Mouse (Mus musculus) midbrain, embryonic 15.5 days (tissue): ENCODE measurements around the gene Lpp. TPM values are rescaled to one million over a fixed set of nuclear protein-coding genes. Genes with fewer than 3 reads are reported as not detected.

Source experiments
- ATAC-seq: fragments of 200-750 bp; cut with Nextera tagmentation; replicated peaks from 2 replicates; pipeline ENCODE4 v1.8.0; 2017; ENCODE audit warnings: moderate TSS enrichment
- H3K27ac ChIP-seq: fragments of 300-500 bp; sonication (generic); 2 replicates; pipeline ENCODE4 v1.5.1; 2015; ENCODE audit warnings: mild to moderate bottlenecking, inconsistent platforms
- H3K27me3 ChIP-seq: fragments of 300-500 bp; sonication (generic); replicated peaks from 2 replicates; pipeline ENCODE4 v1.6.1; 2015; ENCODE audit warnings: inconsistent platforms
- H3K36me3 ChIP-seq: fragments of 300-500 bp; sonication (generic); replicated peaks from 2 replicates; pipeline ENCODE4 v1.6.1; 2015; ENCODE audit warnings: inconsistent platforms
- H3K4me1 ChIP-seq: fragments of 300-500 bp; sonication (generic); 2 replicates; pipeline ENCODE4 v1.6.1; 2015; ENCODE audit warnings: inconsistent platforms
- H3K4me2 ChIP-seq: fragments of 300-500 bp; sonication (generic); 2 replicates; pipeline ENCODE4 v1.6.1; 2015; ENCODE audit warnings: inconsistent platforms, mild to moderate bottlenecking, moderate library complexity
- H3K4me3 ChIP-seq: fragments of 300-500 bp; sonication (generic); 2 replicates; pipeline ENCODE4 v1.5.1; 2015; ENCODE audit warnings: mild to moderate bottlenecking, inconsistent platforms
- H3K9ac ChIP-seq: fragments of 300-500 bp; sonication (generic); 2 replicates; pipeline ENCODE4 v1.6.1; 2015; ENCODE audit warnings: mild to moderate bottlenecking, inconsistent platforms
- H3K9me3 ChIP-seq: fragments of 300-500 bp; sonication (generic); 2 replicates; pipeline ENCODE4 v1.6.1; 2016; ENCODE audit warnings: inconsistent platforms
- WGBS: fragments of 180-500 bp; shearing (Covaris S2); methylation state at CpG from one replicate; pipeline ENCODE4 v1.1.7; 2015; ENCODE audit warnings: mixed read lengths; 5-methylcytosine and 5-hydroxymethylcytosine counted together
- polyA plus RNA-seq: library from polyadenylated mRNA; unstranded; fragments of >200 nt; fragmentation: Nextera tagmentation; extraction: Ambion mirVana; gene quantifications from 2 replicates; pipeline ENCODE4 v1.2.1, GENCODE M21; 2015

Lpp gene
- polyA plus RNA-seq, 1 experiment from 2014 or later = 10.4 TPM

- ATAC-seq = no peak
- no peaks in the 10 kb centered on the region for H3K4me1 ChIP-seq
- H3K27me3 ChIP-seq = no peaks in the 10 kb centered on the region
- no peak overlapping the region for H3K4me2 ChIP-seq
- no peaks in the 10 kb centered on the region for H3K9me3 ChIP-seq
- no peaks in the 10 kb centered on the region for H3K36me3 ChIP-seq
- no peak overlapping the region for H3K9ac ChIP-seq
- 86% methylated on average over 5 of the region's 5 CpGs for WGBS
- no peak overlapping the region for H3K4me3 ChIP-seq
- no peak overlapping the region for H3K27ac ChIP-seq
These were observed 104.9 kb downstream of the Lpp start for GRCm38 (mm10) chr16:24498103-24498659.

GRCm38 (mm10) chr16:24501197-24501596 lies 107.9 kb downstream of the Lpp start:
- H3K27me3 ChIP-seq = no peaks in the 10 kb centered on the region
- no peaks in the 10 kb centered on the region for H3K9me3 ChIP-seq
- H3K4me1 ChIP-seq = no peaks in the 10 kb centered on the region
- whole genome bisulfite sequencing = 76% methylated on average over 6 of the region's 6 CpGs
- H3K9ac ChIP-seq = no peak overlapping the region
- no peak overlapping the region for H3K4me3 ChIP-seq
- no peak for ATAC-seq
- H3K4me2 ChIP-seq = no peak overlapping the region
- no peaks in the 10 kb centered on the region for H3K36me3 ChIP-seq
- no peak overlapping the region for H3K27ac ChIP-seq

GRCm38 (mm10) chr16:24501628-24502294 lies 108.5 kb downstream of the Lpp start:
- peak; percentile 56; the same call in 1 of the 2 replicates for ATAC-seq
- no peak overlapping the region for H3K27ac ChIP-seq

GRCm38 (mm10) chr16:24502295-24502823 lies 109.1 kb downstream of the Lpp start:
- Histone ChIP-seq H3K9ac (no peak overlapping the region), H3K4me2 (no peak overlapping the region), H3K9me3 (no peaks in the 10 kb centered on the region), H3K27ac (no peak overlapping the region), H3K4me3 (no peak overlapping the region), H3K36me3 (no peaks in the 10 kb centered on the region), H3K27me3 (no peaks in the 10 kb centered on the region), H3K4me1 (no peaks in the 10 kb centered on the region)
- ATAC-seq = peak; percentile 34; the same call in 1 of the 2 replicates
- 66% methylated on average over 3 of the region's 3 CpGs for WGBS

More at GRCm38 (mm10) chr16:24501628-24502294, 108.5 kb downstream of the Lpp start:
- no peak overlapping the region for H3K4me3 ChIP-seq
- H3K9me3 ChIP-seq = no peaks in the 10 kb centered on the region
- no peaks in the 10 kb centered on the region for H3K4me1 ChIP-seq
- H3K36me3 ChIP-seq = no peaks in the 10 kb centered on the region
- H3K9ac ChIP-seq = no peak overlapping the region
- H3K4me2 ChIP-seq = no peak overlapping the region
- 79% methylated on average over 11 of the region's 11 CpGs for WGBS
- no peaks in the 10 kb centered on the region for H3K27me3 ChIP-seq

- no peaks in the 10 kb centered on the region for H3K36me3 ChIP-seq
- H3K9me3 ChIP-seq = no peaks in the 10 kb centered on the region
- H3K4me1 ChIP-seq = peaks cover 4% of the 10 kb centered on the region; the same call in 1 of the 2 replicates
- H3K27me3 ChIP-seq = no peaks in the 10 kb centered on the region
- WGBS = 81% methylated on average over 7 of the region's 7 CpGs
- H3K4me2 ChIP-seq = no peak overlapping the region
- no peak for ATAC-seq
- no peak overlapping the region for H3K27ac ChIP-seq
- no peak overlapping the region for H3K4me3 ChIP-seq
- no peak overlapping the region for H3K9ac ChIP-seq
These were observed 111.7 kb downstream of the Lpp start for GRCm38 (mm10) chr16:24504838-24505605.

GRCm38 (mm10) chr16:24506237-24506636 lies 112.9 kb downstream of the Lpp start:
- ATAC-seq = no peak
- Histone ChIP-seq H3K9ac (no peak overlapping the region), H3K4me2 (no peak overlapping the region), H3K27ac (no peak overlapping the region), H3K9me3 (no peaks in the 10 kb centered on the region), H3K4me1 (peaks cover 4% of the 10 kb centered on the region; the same call in 1 of the 2 replicates), H3K27me3 (no peaks in the 10 kb centered on the region), H3K36me3 (no peaks in the 10 kb centered on the region), H3K4me3 (no peak overlapping the region)
- WGBS = 93% methylated on average over 2 of the region's 2 CpGs

GRCm38 (mm10) chr16:24506740-24507139 lies 113.4 kb downstream of the Lpp start:
- Histone ChIP-seq H3K27me3 (no peaks in the 10 kb centered on the region), H3K4me2 (no peak overlapping the region), H3K27ac (no peak overlapping the region), H3K9ac (no peak overlapping the region), H3K36me3 (no peaks in the 10 kb centered on the region), H3K4me1 (peaks cover 4% of the 10 kb centered on the region; the same call in 1 of the 2 replicates), H3K9me3 (no peaks in the 10 kb centered on the region), H3K4me3 (no peak overlapping the region)
- ATAC-seq = no peak
- 73% methylated on average over 4 of the region's 4 CpGs for WGBS

- no peak for ATAC-seq
- H3K27ac ChIP-seq = no peak overlapping the region
- no peak overlapping the region for H3K4me2 ChIP-seq
- WGBS = 95% methylated on average over 5 of the region's 5 CpGs
- H3K36me3 ChIP-seq = no peaks in the 10 kb centered on the region
- no peak overlapping the region for H3K4me3 ChIP-seq
- no peaks in the 10 kb centered on the region for H3K9me3 ChIP-seq
- H3K27me3 ChIP-seq = no peaks in the 10 kb centered on the region
- peaks cover 4% of the 10 kb centered on the region; the same call in 1 of the 2 replicates for H3K4me1 ChIP-seq
- no peak overlapping the region for H3K9ac ChIP-seq
These were observed 114.7 kb downstream of the Lpp start for GRCm38 (mm10) chr16:24507927-24508540.

- 0 out of 2 replicates have a peak, but pooled peaks have one; percentile 30 for ATAC-seq
- WGBS = 69% methylated on average over 5 of the region's 5 CpGs
- peak overlapping the region; percentile 21; the same call in 1 of the 2 replicates for H3K27ac ChIP-seq
- no peak overlapping the region for H3K4me3 ChIP-seq
- no peaks in the 10 kb centered on the region for H3K36me3 ChIP-seq
- H3K9me3 ChIP-seq = no peaks in the 10 kb centered on the region
- peaks cover 4% of the 10 kb centered on the region; the same call in 1 of the 2 replicates for H3K4me1 ChIP-seq
- H3K9ac ChIP-seq = no peak overlapping the region
- no peaks in the 10 kb centered on the region for H3K27me3 ChIP-seq
- H3K4me2 ChIP-seq = no peak overlapping the region
These were observed 115.9 kb downstream of the Lpp start for GRCm38 (mm10) chr16:24509100-24509812.

GRCm38 (mm10) chr16:24509813-24510166 lies 116.5 kb downstream of the Lpp start:
- WGBS = 39% methylated on average over 1 of the region's 1 CpGs
- no peak overlapping the region for H3K27ac ChIP-seq
- no peak for ATAC-seq

GRCm38 (mm10) chr16:24513228-24513627 lies 119.9 kb downstream of the Lpp start:
- H3K27ac ChIP-seq = no peak overlapping the region
- no peaks in the 10 kb centered on the region for H3K9me3 ChIP-seq
- peaks cover 4% of the 10 kb centered on the region; the same call in 1 of the 2 replicates for H3K4me1 ChIP-seq
- no peak overlapping the region for H3K4me2 ChIP-seq
- H3K36me3 ChIP-seq = no peaks in the 10 kb centered on the region
- H3K4me3 ChIP-seq = no peak overlapping the region
- no peak overlapping the region for H3K9ac ChIP-seq
- H3K27me3 ChIP-seq = no peaks in the 10 kb centered on the region
- WGBS = 88% methylated on average over 4 of the region's 4 CpGs
- no peak for ATAC-seq

More at GRCm38 (mm10) chr16:24509813-24510166, 116.5 kb downstream of the Lpp start:
- Histone ChIP-seq H3K4me3 (no peak overlapping the region), H3K4me1 (peaks cover 4% of the 10 kb centered on the region; the same call in 1 of the 2 replicates), H3K9me3 (no peaks in the 10 kb centered on the region), H3K36me3 (no peaks in the 10 kb centered on the region), H3K9ac (no peak overlapping the region), H3K27me3 (no peaks in the 10 kb centered on the region), H3K4me2 (no peak overlapping the region)
